Mouse (Mus musculus) adrenal gland, adult 18-20 months (tissue): ENCODE results near the gene Gm428. TPM values are rescaled to one million over a fixed set of nuclear protein-coding genes. Genes with fewer than 3 reads are reported as not detected.
"Not testable (repeated sequence)": the region's sequence is repeated elsewhere in the genome, so short reads cannot be mapped to it uniquely, and the experiment has no call there.

Experiments used
- DNase-seq, 2 experiments: peaks; one replicate each; pipeline ENCODE4 v3.0.0; 2021 to 2022; ENCODE audit warnings: low spot score in 2 of 2
- long read RNA-seq, 2 experiments: library from polyadenylated mRNA; stranded (forward); transcript quantifications; one replicate each; pipeline ENCODE4 v2.0.0; 2021
- total RNA-seq, 2 experiments: library from RNA; stranded (reverse); gene quantifications; 1 replicate in 1 of 2; 2 replicates in 1 of 2; pipeline ENCODE4 v1.2.3; 2021

The Gm428 gene
- not detected for total RNA-seq
- long read RNA-seq, experiment 1 = 0 reads
- long read RNA-seq, experiment 2 = 0 reads

- not testable (repeated sequence) for DNase-seq
Observed at GRCm38 (mm10) chr4:73683216-73683615, at the start of gene Gm428. Gene Gm428, plus strand, starts transcription at chr4:73683516.

- not testable (repeated sequence) for DNase-seq
Observed at GRCm38 (mm10) chr4:73637821-73638220, 45.5 kb upstream of the Gm428 start, which contains the start of gene Gm11236. Gene Gm11236, plus strand, starts transcription at chr4:73638121.

- DNase-seq = not testable (repeated sequence)
Observed at GRCm38 (mm10) chr4:73661864-73662263, 21.5 kb upstream of the Gm428 start.

- DNase-seq = not testable (repeated sequence)
Observed at GRCm38 (mm10) chr4:73668054-73668453, 15.3 kb upstream of the Gm428 start, which contains the start of gene Gm11239. Gene Gm11239, plus strand, starts transcription at chr4:73668354.

GRCm38 (mm10) chr4:73718761-73719160 is 35.4 kb downstream of the Gm428 start:
- no peak for DNase-seq

- no peak for DNase-seq
Observed at GRCm38 (mm10) chr4:73719819-73720218, 36.5 kb downstream of the Gm428 start.

Other genes starting within 250 kb of the Gm428 start
- not detected for gene Gm11238, start 75.6 kb upstream of the Gm428 start, total RNA-seq
- gene Gm11237, start 60.5 kb upstream of the Gm428 start, total RNA-seq = not detected
- gene Gm11236, start 45.4 kb upstream of the Gm428 start, total RNA-seq = not detected
- gene Gm11239, start 15.2 kb upstream of the Gm428 start, total RNA-seq = not detected
- under 1 TPM; 0.10 to 0.20 TPM for gene Rasef, start 107.5 kb downstream of the Gm428 start, total RNA-seq
- gene Gm11758, start 192.8 kb downstream of the Gm428 start, total RNA-seq = not detected
- not detected for gene Gm11757, start 207.6 kb downstream of the Gm428 start, total RNA-seq
- gene Gm13871, start 222.4 kb downstream of the Gm428 start, total RNA-seq = not detected
- not detected for gene Gm11756, start 237.2 kb downstream of the Gm428 start, total RNA-seq